Mouse (Mus musculus) fibroblast of lung, adult 2 months (primary cell): ENCODE measurements around the gene Tnrc18.

Experiments used
- DNase-seq: peaks from one replicate; pipeline ENCODE4 v3.0.0-alpha.2; 2011; ENCODE audit warnings: low read depth

The Tnrc18 gene

GRCm38 (mm10) chr5:142822286-142823095, 5.0 kb upstream of the Tnrc18 start:
- no peak for DNase-seq

GRCm38 (mm10) chr5:142821974-142822285, 4.5 kb upstream of the Tnrc18 start:
- DNase-seq: no peak

GRCm38 (mm10) chr5:142821266-142821973, 4.0 kb upstream of the Tnrc18 start:
- DNase-seq: no peak

- no peak for DNase-seq
Measured at GRCm38 (mm10) chr5:142820276-142821265, 3.1 kb upstream of the Tnrc18 start.

- no peak for DNase-seq
Measured at GRCm38 (mm10) chr5:142819385-142820275, 2.2 kb upstream of the Tnrc18 start.

- no peak for DNase-seq
Measured at GRCm38 (mm10) chr5:142818435-142819360, 1.2 kb upstream of the Tnrc18 start.

- no peak for DNase-seq
Measured at GRCm38 (mm10) chr5:142816811-142817523, 495 bp downstream of the Tnrc18 start.

- DNase-seq: no peak
Measured at GRCm38 (mm10) chr5:142816031-142816810, 1.2 kb downstream of the Tnrc18 start.

GRCm38 (mm10) chr5:142815421-142816001, 2.0 kb downstream of the Tnrc18 start:
- no peak for DNase-seq

GRCm38 (mm10) chr5:142814711-142815420, 2.6 kb downstream of the Tnrc18 start:
- DNase-seq: no peak

- DNase-seq: no peak
Measured at GRCm38 (mm10) chr5:142814161-142814651, 3.3 kb downstream of the Tnrc18 start.

- DNase-seq: no peak
Measured at GRCm38 (mm10) chr5:142813722-142814111, 3.7 kb downstream of the Tnrc18 start.

GRCm38 (mm10) chr5:142812976-142813721, 4.3 kb downstream of the Tnrc18 start:
- DNase-seq: no peak

GRCm38 (mm10) chr5:142812621-142812975, 4.9 kb downstream of the Tnrc18 start:
- no peak for DNase-seq

- DNase-seq: no peak
Measured at GRCm38 (mm10) chr5:142811870-142812443, 5.5 kb downstream of the Tnrc18 start.
